In the genomic region with DNA sequence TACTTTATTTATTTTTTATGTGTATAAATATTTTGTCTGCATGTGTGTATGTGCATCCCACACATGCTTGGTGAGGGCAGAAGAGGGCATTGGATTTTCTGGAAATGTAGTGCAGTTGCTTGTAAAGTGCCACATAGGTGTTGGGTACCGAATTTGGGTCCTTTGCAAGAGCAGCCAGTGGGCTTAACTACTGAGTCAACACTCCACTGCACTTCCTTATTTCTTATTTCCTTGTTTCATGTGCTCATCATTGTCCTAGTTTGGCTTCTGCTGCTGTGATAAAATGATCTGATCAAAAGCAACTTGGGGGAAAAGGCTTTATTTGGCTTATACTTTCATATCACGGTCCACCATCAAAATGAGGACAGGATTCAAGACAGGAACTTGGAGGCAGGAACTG, we compare ENCODE assay signal across 23 mouse cellular contexts.
"Had no signal": no experiment of that assay in that cellular context is flagged by ENCODE, and none has a peak within 500 bp of the region (broad histone marks: within the 10 kb centered on the region; RNA-seq: fewer than 3 reads in every experiment).

No protein-coding gene starts in this region.

- DNase-seq: gastrocnemius, postnatal 14 days; gastrocnemius, postnatal 36 days; heart, adult 11 months; heart, adult 2 months; heart, postnatal 14 days; heart, postnatal 36 days; kidney, adult 18-20 months; kidney, adult 8-10 months; kidney, postnatal 10 days; kidney, postnatal 25 days; kidney, postnatal 4 days; layer of hippocampus, postnatal 36 days; liver; liver, embryonic 13.5 days had no signal

- H3K27me3 ChIP-seq: heart, embryonic 13.5 days; heart, embryonic 15.5 days; hindbrain, embryonic 13.5 days; hindbrain, embryonic 15.5 days; limb, embryonic 12.5 days; liver, embryonic 13.5 days had no signal

- H3K4me1 ChIP-seq: hindbrain, embryonic 13.5 days; hindbrain, embryonic 15.5 days; limb, embryonic 10.5 days; limb, embryonic 12.5 days; liver, embryonic 13.5 days had no signal

- H3K36me3 ChIP-seq: heart, embryonic 13.5 days; heart, embryonic 15.5 days; hindbrain, embryonic 13.5 days; hindbrain, embryonic 15.5 days; limb, embryonic 10.5 days; limb, embryonic 12.5 days; liver, embryonic 13.5 days had no signal

- H3K27ac ChIP-seq: heart, adult 2 months; heart, embryonic 13.5 days; heart, embryonic 15.5 days; hindbrain, embryonic 13.5 days; hindbrain, embryonic 15.5 days; hindbrain, postnatal 0 days; layer of hippocampus, adult 2 months; limb, embryonic 10.5 days; limb, embryonic 12.5 days; liver, embryonic 13.5 days had no signal

- H3K9me3 ChIP-seq: heart, embryonic 13.5 days; heart, embryonic 15.5 days; hindbrain, embryonic 13.5 days; hindbrain, embryonic 15.5 days; limb, embryonic 10.5 days; limb, embryonic 12.5 days; liver, embryonic 13.5 days had no signal

- H3K4me3 ChIP-seq: heart, adult 2 months; heart, embryonic 13.5 days; heart, embryonic 15.5 days; hindbrain, embryonic 13.5 days; hindbrain, embryonic 15.5 days; layer of hippocampus, adult 2 months; limb, embryonic 10.5 days; limb, embryonic 12.5 days; liver, embryonic 13.5 days had no signal

- H3K9ac ChIP-seq: heart, embryonic 13.5 days; heart, embryonic 15.5 days; hindbrain, embryonic 13.5 days; hindbrain, embryonic 15.5 days; limb, embryonic 12.5 days; liver, embryonic 13.5 days had no signal

- ATAC-seq: hindbrain, postnatal 0 days; intestine, embryonic 16.5 days had no signal
